Mouse (Mus musculus) embryonic fibroblast, embryonic 13.5 days (primary cell): ENCODE data around the gene Gm49336. TPM values are rescaled to one million over a fixed set of nuclear protein-coding genes. Genes with fewer than 3 reads are reported as not detected.

Experiments
- H3K27ac ChIP-seq: 2 replicates; pipeline ENCODE4 v1.5.1; 2012; ENCODE audit warnings: low read length, control low read depth, inconsistent platforms; ENCODE audit not compliant: insufficient read depth
- H3K4me1 ChIP-seq: 2 replicates; pipeline ENCODE4 v1.6.1; 2011; ENCODE audit warnings: low read length; ENCODE audit not compliant: control insufficient read depth, insufficient read depth
- H3K4me3 ChIP-seq: 2 replicates; pipeline ENCODE4 v1.5.1; 2011; ENCODE audit warnings: mild to moderate bottlenecking, control low read depth, low read length; ENCODE audit not compliant: insufficient read depth
- CTCF ChIP-seq: IDR thresholded peaks from 2 replicates; pipeline ENCODE4 v1.5.1; 2011; ENCODE audit warnings: mild to moderate bottlenecking, control low read depth, low read length, moderate library complexity, borderline replicate concordance; ENCODE audit not compliant: insufficient read depth
- POLR2A ChIP-seq: IDR thresholded peaks from 2 replicates; pipeline ENCODE4 v1.6.1; 2011; ENCODE audit warnings: low read depth, mild to moderate bottlenecking, control low read depth, low read length, moderate library complexity
- polyA plus RNA-seq: library from polyadenylated mRNA; stranded (reverse); fragments of >200 nt; gene quantifications from 2 replicates; pipeline ENCODE4 v1.2.4, GENCODE M21; 2011; ENCODE audit warnings: low read depth; ENCODE audit not compliant: missing spikeins, insufficient read length

The Gm49336 gene
- 56.7 and 80.4 TPM in 2 replicates for polyA plus RNA-seq

DNA sequence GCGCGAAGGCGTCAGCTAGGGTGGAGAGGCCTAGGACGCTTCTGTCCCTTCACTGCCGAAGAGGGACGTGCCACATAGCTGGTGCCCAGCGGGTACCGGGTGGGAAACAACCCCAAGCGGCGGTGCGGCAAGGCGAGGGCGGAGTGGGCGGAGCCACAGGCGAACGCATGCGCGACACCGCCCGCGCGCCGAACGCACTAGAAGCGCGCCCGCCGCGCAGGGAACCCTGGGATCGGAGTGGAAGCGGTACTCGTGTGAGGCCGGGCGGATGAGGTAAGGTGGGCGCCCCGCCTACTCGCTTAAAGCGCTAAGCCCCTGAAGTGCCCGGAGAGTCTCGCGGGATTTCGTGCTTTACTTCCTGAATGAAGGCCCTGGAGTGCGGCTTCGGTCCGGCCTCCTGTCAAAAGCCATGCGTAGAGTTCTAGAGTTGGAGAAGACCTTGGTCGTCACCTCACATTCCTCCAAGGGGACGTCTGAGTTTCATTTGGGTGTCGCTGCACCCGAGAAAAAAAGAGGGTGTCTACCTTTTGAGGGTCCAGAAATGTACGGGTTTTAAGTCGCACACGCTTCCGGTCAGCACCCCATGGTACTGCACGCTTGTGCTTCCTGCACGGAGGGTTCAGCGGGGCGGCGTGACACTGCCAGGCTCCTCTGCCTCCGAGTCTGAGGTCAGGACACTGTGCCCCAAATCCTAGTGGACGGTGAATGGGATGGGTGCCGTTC lies at the start of gene Gm49336, which contains the start of gene Nupl1:
TSS of gene Gm49336 (minus strand) at position 227 of the 723 bp plus-strand sequence.
TSS of gene Nupl1 (minus strand) at position 151 of the 723 bp plus-strand sequence.
- peak; percentile 84 for TF ChIP-seq POLR2A
- no peak for TF ChIP-seq CTCF
- H3K4me1 ChIP-seq, result no peaks in the 10 kb centered on the region; the same call in 1 of the 2 replicates
- H3K27ac ChIP-seq, result peak within 1 kb of the TSS; percentile 78
- H3K4me3 ChIP-seq, result peak within 1 kb of the TSS; percentile 83

DNA sequence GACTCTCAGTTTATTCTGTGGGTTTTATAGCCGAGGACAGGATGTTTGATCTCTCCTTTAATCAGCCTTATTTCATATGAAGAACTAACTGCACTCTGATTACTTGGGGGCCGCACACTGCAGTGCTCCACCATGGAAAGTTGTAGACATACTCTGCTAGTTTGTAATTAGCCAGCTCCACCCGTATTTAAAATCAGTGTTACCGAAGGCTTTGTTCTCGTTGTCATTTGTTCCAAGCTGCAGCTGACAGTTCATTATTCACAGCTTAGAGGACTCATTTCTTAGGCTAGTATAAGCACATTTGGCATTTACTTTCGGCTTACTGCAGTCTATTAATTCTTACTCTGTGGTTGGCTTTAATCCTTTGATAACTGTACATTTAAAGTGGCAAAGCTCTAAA lies 49.7 kb upstream of the Gm49336 start:
- Histone ChIP-seq H3K4me3 (no peak overlapping the region), H3K27ac (peak overlapping the region; percentile 45; the same call in 1 of the 2 replicates), H3K4me1 (no peaks in the 10 kb centered on the region)
- no peak for TF ChIP-seq CTCF
- TF ChIP-seq POLR2A, result no peak

DNA sequence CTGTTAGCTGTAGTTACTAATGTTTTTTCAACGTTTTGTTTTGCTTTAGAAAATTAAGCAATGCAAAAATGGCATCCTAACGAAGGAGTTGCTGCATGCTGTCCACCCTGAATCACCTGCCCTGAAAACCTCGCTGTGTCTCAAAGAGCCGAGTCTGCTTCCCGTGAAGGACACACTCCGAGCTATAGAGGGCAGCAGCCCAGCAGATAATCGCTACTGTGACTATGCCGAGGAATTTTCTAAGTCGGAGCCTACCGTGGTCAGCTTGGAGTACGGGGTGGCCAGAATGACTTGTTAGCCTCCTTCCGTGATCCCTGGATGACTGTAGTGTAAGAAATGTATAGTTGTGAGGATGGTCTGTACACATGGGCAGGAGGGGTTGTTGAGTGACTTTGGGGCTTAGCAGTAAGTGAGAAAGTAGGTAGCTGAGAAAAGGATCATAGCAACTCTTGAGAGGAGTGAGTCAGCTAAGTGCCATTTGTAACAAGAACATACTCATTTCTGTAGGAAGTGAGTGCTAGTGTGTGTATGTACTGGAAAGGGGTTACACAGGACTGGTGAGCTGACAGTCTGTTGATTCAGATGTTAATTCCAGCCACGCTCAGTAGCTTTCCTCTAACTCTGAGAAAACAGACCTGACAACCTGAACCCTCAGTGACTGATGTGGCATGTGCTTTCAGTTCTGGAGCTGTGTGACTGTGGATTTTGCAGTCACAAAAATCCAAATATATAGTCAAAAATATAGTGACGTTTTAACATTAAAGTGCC lies 49.1 kb upstream of the Gm49336 start:
- Histone ChIP-seq H3K4me3 (no peak overlapping the region), H3K4me1 (no peaks in the 10 kb centered on the region), H3K27ac (no peak overlapping the region; the same call in 1 of the 2 replicates)
- TF ChIP-seq CTCF (no peak), POLR2A (no peak)

GRCm38 (mm10) chr14:60295531-60295930 lies 44.2 kb upstream of the Gm49336 start:
- Histone ChIP-seq H3K27ac (no peak overlapping the region), H3K4me1 (no peaks in the 10 kb centered on the region), H3K4me3 (no peak overlapping the region)
- TF ChIP-seq CTCF, result no peak
- TF ChIP-seq POLR2A, result no peak

DNA sequence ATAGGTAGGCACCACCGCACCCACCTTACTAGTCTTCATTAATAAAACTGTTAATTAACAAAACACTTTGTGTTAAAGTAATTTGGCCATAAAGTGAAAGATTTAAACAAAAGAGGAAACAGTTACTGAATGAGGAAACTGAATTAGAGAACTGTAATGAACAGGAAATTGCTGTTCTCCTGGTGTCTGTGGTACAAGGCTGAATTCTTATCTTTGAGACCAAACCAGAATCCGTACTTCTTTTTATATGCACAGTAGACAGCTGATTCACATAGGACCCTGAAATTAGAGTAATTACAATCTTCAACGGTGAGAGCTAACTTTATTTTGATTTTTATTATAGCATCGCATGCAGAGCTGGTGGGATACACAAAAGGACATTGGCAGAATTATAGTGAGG lies 39.1 kb upstream of the Gm49336 start:
- no peaks in the 10 kb centered on the region for H3K4me1 ChIP-seq
- TF ChIP-seq CTCF (no peak), POLR2A (no peak)
- H3K27ac ChIP-seq, result no peak overlapping the region
- H3K4me3 ChIP-seq, result no peak overlapping the region

- no peaks in the 10 kb centered on the region for H3K4me1 ChIP-seq
- no peak overlapping the region for H3K27ac ChIP-seq
- TF ChIP-seq POLR2A, result no peak
- TF ChIP-seq CTCF, result no peak
- H3K4me3 ChIP-seq, result no peak overlapping the region
Observed at GRCm38 (mm10) chr14:60286194-60286863, 35.0 kb upstream of the Gm49336 start.

DNA sequence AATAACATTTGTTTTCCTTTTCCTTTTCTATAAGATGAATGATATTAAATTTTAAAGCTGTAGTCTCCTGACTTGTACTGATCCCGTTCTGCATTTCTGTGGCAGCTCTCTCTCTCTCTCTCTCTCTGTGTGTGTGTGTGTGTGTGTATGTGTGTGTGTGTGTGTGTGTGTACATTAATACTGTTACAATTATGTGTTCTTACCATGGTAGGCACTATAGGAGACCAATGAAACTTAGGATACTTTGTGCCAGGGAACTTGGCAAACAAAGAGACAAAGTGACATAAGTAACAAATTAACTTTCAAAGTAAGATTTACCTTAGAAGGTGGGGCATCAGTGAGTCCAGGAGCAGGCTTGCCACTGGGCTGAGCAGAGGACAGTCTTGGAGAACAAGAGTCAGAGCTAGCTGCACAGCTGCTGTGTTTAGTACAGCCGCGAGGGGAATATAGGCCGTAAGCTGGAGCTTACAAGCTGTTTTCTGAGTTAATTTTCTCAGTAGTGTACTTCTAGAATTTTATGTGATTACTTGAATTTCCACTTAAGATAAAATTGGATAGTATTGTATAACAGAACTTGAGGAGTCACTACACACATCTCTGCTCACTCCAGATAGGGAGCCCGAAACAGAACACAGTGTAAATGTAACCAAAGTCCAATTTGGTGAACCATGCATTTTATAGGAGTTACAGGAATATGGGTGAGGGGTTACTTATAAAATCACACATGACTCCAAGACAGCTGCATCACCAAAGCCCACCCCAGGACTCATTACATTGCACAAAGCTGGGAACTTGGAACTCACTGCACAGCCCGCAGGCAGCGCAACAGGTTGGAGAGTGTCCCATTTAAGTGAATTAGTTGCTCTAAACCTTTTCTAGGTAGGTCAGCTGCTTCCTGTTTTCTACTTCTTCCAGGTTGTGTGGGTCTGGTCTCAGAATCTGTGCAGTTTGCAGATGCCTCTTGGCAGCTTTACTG lies 24.3 kb upstream of the Gm49336 start:
- TF ChIP-seq POLR2A, result no peak
- no peak for TF ChIP-seq CTCF
- no peaks in the 10 kb centered on the region for H3K4me1 ChIP-seq
- H3K27ac ChIP-seq, result no peak overlapping the region

GRCm38 (mm10) chr14:60273346-60273745 lies 22.0 kb upstream of the Gm49336 start:
- TF ChIP-seq POLR2A, result no peak
- no peak for TF ChIP-seq CTCF
- Histone ChIP-seq H3K27ac (no peak overlapping the region), H3K4me1 (no peaks in the 10 kb centered on the region), H3K4me3 (no peak overlapping the region)

More for the DNA sequence above, 24.3 kb upstream of the Gm49336 start:
- H3K4me3 ChIP-seq, result no peak overlapping the region
